Mouse (Mus musculus) neural tube, embryonic 11.5 days (tissue): ENCODE measurements around the gene Ropn1. TPM values are rescaled to one million over a fixed set of nuclear protein-coding genes. Genes with fewer than 3 reads are reported as not detected.

ENCODE experiments used
- ATAC-seq: fragments of 200-750 bp; cut with Nextera tagmentation; 2 replicates; pipeline ENCODE4 v1.8.0; 2017; ENCODE audit warnings: moderate number of reproducible peaks, mild to moderate bottlenecking, moderate TSS enrichment, moderate library complexity; ENCODE audit not compliant: insufficient read depth, low FRiP score, low TSS enrichment
- DNase-seq: peaks from one replicate; pipeline ENCODE4 v3.0.0-alpha.2; 2015; ENCODE audit warnings: low spot score
- H3K27ac ChIP-seq: fragments of 300-500 bp; sonication (generic); 2 replicates; pipeline ENCODE4 v1.5.1; 2014; ENCODE audit warnings: low read depth, mild to moderate bottlenecking, low read length
- H3K27me3 ChIP-seq: fragments of 300-500 bp; sonication (generic); 2 replicates; pipeline ENCODE4 v1.6.1; 2014; ENCODE audit warnings: mild to moderate bottlenecking, low read length, mixed read lengths; ENCODE audit not compliant: control insufficient read depth, insufficient read depth
- H3K36me3 ChIP-seq: fragments of 300-500 bp; sonication (generic); 2 replicates; pipeline ENCODE4 v1.6.1; 2014; ENCODE audit warnings: mild to moderate bottlenecking, low read length, moderate library complexity, mixed read lengths; ENCODE audit not compliant: control insufficient read depth, insufficient read depth
- H3K4me1 ChIP-seq: fragments of 300-500 bp; sonication (generic); 2 replicates; pipeline ENCODE4 v1.6.1; 2014; ENCODE audit warnings: low read length, mixed read lengths; ENCODE audit not compliant: control insufficient read depth, insufficient read depth
- H3K4me2 ChIP-seq: fragments of 300-500 bp; sonication (generic); 2 replicates; pipeline ENCODE4 v1.6.1; 2014; ENCODE audit warnings: low read depth, mild to moderate bottlenecking, moderate library complexity
- H3K4me3 ChIP-seq: fragments of 300-500 bp; sonication (generic); 2 replicates; pipeline ENCODE4 v1.5.1; 2014; ENCODE audit warnings: low read depth, low read length
- H3K9ac ChIP-seq: fragments of 300-500 bp; sonication (generic); 2 replicates; pipeline ENCODE4 v1.6.1; 2014; ENCODE audit warnings: mild to moderate bottlenecking, low read length
- H3K9me3 ChIP-seq: fragments of 300-500 bp; sonication (generic); 2 replicates; pipeline ENCODE4 v1.6.1; 2016; ENCODE audit warnings: low read length; ENCODE audit not compliant: control insufficient read depth
- WGBS: fragments of 180-500 bp; shearing (Covaris S2); extraction: QIAGEN DNeasy Blood & Tissue Kit; methylation state at CpG from one replicate; pipeline ENCODE4 v1.1.7; 2014; 5-methylcytosine and 5-hydroxymethylcytosine counted together
- polyA plus RNA-seq: library from polyadenylated mRNA; unstranded; fragments of >200 nt; fragmentation: Nextera tagmentation; extraction: Ambion mirVana; gene quantifications from 2 replicates; pipeline ENCODE4 v1.2.1, GENCODE M21; 2014

Gene Ropn1
- polyA plus RNA-seq, 1 experiment from 2014 or later = not detected

DNA sequence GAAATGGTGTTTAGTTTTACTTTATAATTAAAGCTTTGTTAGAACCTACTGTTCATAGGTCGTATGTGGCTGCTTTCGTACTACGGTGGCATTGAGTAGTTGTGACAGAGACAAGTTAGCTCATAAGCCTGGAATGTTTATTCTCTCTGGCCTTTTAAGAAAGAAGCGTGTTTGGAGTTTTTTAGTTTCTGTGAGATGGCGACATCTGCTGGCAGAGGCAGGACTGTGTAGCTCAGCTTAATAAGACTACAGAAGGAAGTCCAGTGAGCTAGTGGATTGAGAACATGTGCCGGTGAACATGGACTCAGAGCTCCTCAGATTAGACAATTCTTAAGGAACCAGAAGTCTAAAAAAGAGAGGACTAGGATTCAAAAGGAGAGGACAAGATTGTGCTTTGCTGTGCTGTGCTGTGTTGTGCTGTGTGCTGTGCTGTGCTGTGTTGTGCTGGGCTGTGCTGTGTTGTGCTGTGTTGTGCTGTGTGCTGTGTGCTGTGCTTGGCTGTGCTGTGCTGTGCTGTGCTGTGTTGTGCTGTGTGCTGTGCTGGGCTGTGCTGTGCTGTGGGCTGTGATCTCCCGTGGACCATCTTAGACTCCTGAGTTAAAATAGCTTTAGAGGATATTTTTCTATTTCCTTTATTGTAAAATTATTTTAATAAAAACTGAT lies 50.6 kb downstream of the Ropn1 start:
- Histone ChIP-seq H3K27me3 (no peaks in the 10 kb centered on the region), H3K4me2 (no peak overlapping the region), H3K9me3 (no peaks in the 10 kb centered on the region), H3K9ac (no peak overlapping the region), H3K27ac (no peak overlapping the region), H3K36me3 (0 out of 2 replicates have a peak, but pooled peaks cover 2% of the 10 kb centered on the region), H3K4me1 (no peaks in the 10 kb centered on the region), H3K4me3 (no peak overlapping the region)
- DNase-seq (peak; percentile 76), ATAC-seq (no peak)
- 40% methylated on average over 7 of the region's 7 CpGs for WGBS

DNA sequence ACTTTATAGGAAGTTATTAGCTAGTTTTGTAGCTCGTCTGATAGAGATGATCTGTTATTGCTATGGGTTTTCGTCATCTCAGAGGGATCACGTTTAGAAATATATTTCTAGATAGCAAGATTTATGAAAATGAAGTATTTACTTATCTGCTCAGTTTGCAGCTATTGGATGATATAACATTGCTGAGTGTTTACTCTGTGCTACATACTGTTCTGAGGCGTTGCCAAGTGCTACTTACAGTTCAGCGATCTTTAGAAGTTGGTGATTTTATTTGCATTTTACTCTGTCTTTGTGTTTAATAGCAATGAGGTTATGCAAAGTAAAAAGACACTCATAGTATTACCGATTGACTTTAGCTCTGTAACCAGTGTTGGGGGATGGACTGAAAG lies 51.1 kb downstream of the Ropn1 start:
- Histone ChIP-seq H3K36me3 (0 out of 2 replicates have a peak, but pooled peaks cover 2% of the 10 kb centered on the region), H3K9me3 (no peaks in the 10 kb centered on the region)
- 90% methylated on average over 6 of the region's 6 CpGs for WGBS

DNA sequence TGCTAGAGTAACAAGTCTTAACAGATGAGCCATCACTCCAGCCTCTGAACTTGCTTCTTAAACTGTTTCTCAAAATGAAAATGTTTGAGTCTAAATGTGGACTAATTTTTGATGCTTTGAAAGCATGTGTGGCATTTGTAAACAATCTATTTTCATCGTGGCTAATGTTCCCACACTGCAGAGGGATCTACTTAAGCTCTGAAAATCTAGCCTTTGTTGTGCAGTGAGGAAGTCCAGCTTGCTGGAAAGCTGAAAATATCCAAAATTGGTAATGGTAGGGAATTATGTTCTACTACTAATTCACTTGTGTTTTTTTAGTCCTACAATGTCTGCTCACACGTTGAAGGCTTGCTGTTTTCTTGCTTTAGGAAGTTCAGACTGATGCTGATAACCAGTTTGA lies 56.3 kb downstream of the Ropn1 start:
- H3K9me3 ChIP-seq = no peaks in the 10 kb centered on the region
- no peak for ATAC-seq
- H3K4me3 ChIP-seq = no peak overlapping the region
- H3K27me3 ChIP-seq = no peaks in the 10 kb centered on the region
- H3K36me3 ChIP-seq = peaks cover 3% of the 10 kb centered on the region
- DNase-seq = no peak
- no peak overlapping the region for H3K9ac ChIP-seq
- no peaks in the 10 kb centered on the region for H3K4me1 ChIP-seq
- no peak overlapping the region for H3K27ac ChIP-seq
- 93% methylated on average over 2 of the region's 2 CpGs for WGBS
- no peak overlapping the region for H3K4me2 ChIP-seq

More for the DNA sequence above, 51.1 kb downstream of the Ropn1 start:
- H3K27me3 ChIP-seq = no peaks in the 10 kb centered on the region
- H3K4me1 ChIP-seq = no peaks in the 10 kb centered on the region
- no peak overlapping the region for H3K4me2 ChIP-seq
- ATAC-seq (no peak), DNase-seq (no peak)
- no peak overlapping the region for H3K9ac ChIP-seq
- H3K4me3 ChIP-seq = no peak overlapping the region
- H3K27ac ChIP-seq = no peak overlapping the region

DNA sequence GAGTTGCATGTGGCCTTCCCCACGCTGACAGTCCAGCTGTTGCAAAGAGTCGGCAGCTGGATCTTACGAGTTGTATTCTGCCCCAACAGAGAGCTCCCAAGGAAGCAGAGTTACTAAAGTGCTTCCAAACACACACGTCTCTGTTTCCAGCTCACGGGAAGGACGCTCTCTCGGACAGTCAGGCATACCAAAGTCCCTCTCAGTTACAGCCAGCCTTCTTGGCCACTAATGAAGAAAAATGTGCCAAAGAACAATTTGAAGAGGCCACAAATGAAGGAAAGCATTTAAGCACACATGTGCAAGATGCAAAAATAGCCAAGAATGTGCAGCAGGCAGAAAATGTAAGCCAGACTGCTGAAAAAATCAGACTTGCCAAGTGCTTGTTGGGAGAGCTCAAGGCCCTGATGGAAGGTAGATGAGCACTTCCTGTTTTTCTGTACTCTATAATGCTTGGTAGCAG lies 56.8 kb downstream of the Ropn1 start:
- Histone ChIP-seq H3K36me3 (peaks cover 3% of the 10 kb centered on the region), H3K9ac (no peak overlapping the region), H3K4me2 (no peak overlapping the region), H3K27me3 (no peaks in the 10 kb centered on the region), H3K9me3 (no peaks in the 10 kb centered on the region), H3K4me3 (no peak overlapping the region), H3K27ac (no peak overlapping the region), H3K4me1 (no peaks in the 10 kb centered on the region)
- ATAC-seq (no peak), DNase-seq (no peak)
- 93% methylated on average over 7 of the region's 7 CpGs for WGBS

DNA sequence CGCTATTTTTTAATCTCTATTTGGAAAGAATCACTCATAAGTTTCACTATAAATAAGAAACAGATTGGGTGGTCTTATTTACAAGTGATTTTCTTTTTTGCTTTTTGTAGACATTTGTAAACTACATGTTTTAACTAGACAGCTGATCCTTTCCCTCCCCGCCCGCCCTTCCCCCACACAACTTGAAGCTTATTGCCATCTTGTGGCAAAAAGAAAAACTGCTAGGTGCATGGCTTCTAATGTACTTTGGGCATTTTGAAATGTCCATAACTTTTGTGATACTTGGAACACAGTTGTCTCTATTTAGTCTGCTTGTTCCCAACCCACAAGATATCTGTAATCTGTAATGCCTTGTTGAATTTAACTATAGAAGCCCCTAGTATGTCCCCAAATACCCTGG lies 61.8 kb downstream of the Ropn1 start:
- DNase-seq (no peak), ATAC-seq (no peak)
- Histone ChIP-seq H3K4me3 (no peak overlapping the region), H3K4me2 (no peak overlapping the region), H3K4me1 (no peaks in the 10 kb centered on the region), H3K9ac (no peak overlapping the region), H3K27ac (no peak overlapping the region), H3K9me3 (no peaks in the 10 kb centered on the region), H3K36me3 (peaks cover 3% of the 10 kb centered on the region), H3K27me3 (no peaks in the 10 kb centered on the region)
- WGBS = 89% methylated on average over 3 of the region's 3 CpGs

DNA sequence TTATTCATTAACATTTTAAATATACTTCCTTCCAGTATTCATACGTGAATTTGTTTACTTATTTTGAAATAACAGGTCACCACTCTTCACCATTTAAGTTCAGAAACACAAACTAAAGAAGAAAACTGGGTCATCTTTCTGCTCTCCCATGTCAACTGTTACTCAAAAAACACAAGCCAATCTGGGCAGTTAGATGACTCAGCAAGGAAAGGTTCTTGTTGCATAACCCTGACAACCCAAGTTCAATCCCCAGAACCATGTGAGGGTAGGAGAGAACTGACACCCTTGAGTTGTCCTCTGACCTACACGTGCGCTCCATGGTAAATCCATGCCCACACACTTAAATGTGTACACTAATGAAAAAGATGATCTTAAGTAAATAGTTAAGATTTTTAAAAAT lies 75.4 kb downstream of the Ropn1 start:
- no peaks in the 10 kb centered on the region; the same call in 1 of the 2 replicates for H3K36me3 ChIP-seq
- 96% methylated on average over 3 of the region's 3 CpGs for WGBS

More for the DNA sequence above, 75.4 kb downstream of the Ropn1 start:
- Histone ChIP-seq H3K4me2 (no peak overlapping the region), H3K4me1 (no peaks in the 10 kb centered on the region), H3K27me3 (no peaks in the 10 kb centered on the region), H3K9ac (no peak overlapping the region), H3K27ac (no peak overlapping the region), H3K9me3 (no peaks in the 10 kb centered on the region), H3K4me3 (no peak overlapping the region)
- no peak for DNase-seq
- no peak for ATAC-seq

Other genes starting within 250 kb of the Ropn1 start
- gene Kalrn, start 76.4 kb upstream of the Ropn1 start, polyA plus RNA-seq = 17.3 and 17.6 TPM in 2 replicates
- gene Ccdc14, start 40.7 kb downstream of the Ropn1 start, polyA plus RNA-seq = 10.3 and 11.8 TPM in 2 replicates
- 3.9 TPM in 2 replicates for gene Mylk, start 95.3 kb downstream of the Ropn1 start, polyA plus RNA-seq